Mouse (Mus musculus) kidney, postnatal 36 days (tissue): Measurements from ENCODE around the gene Dhh.

Source experiments
- DNase-seq, 2 experiments: peaks; one replicate each; pipeline ENCODE4 v3.0.0; 2021 to 2022; ENCODE audit warnings: mixed read lengths in 2 of 2

Gene Dhh

GRCm38 (mm10) chr15:98849165-98849564 lies 49.2 kb downstream of the Dhh start:
- DNase-seq = no peak

GRCm38 (mm10) chr15:98846140-98846539 lies 52.2 kb downstream of the Dhh start:
- DNase-seq = no peak

GRCm38 (mm10) chr15:98845149-98845548 lies 53.2 kb downstream of the Dhh start:
- DNase-seq = no peak

GRCm38 (mm10) chr15:98843595-98844223 lies 54.6 kb downstream of the Dhh start:
- no peak for DNase-seq
